Mouse (Mus musculus) left cerebral cortex, postnatal 14 days (tissue): ENCODE data around the gene Mgat1. TPM values are rescaled to one million over a fixed set of nuclear protein-coding genes. Genes with fewer than 3 reads are reported as not detected.
"Not testable (repeated sequence)": the region's sequence is repeated elsewhere in the genome, so short reads cannot be mapped to it uniquely, and the experiment has no call there.

Experiments
- DNase-seq, 2 experiments: peaks; one replicate each; pipeline ENCODE4 v3.0.0; 2021 to 2022; ENCODE audit warnings: low spot score in 2 of 2, mixed read lengths in 1 of 2
- intact Hi-C: fragments of 180-260 bp; cut with DNase I; formaldehyde crosslinking; loops from one replicate; pipeline ENCODE4 v1.15.1; 2025
- total RNA-seq, 2 experiments: library from RNA; stranded (reverse); gene quantifications; 2 replicates each; pipeline ENCODE4 v1.2.3; 2021

The Mgat1 gene
- total RNA-seq, 2 experiments from 2014 or later, result 57.8 to 72.4 TPM

DNA sequence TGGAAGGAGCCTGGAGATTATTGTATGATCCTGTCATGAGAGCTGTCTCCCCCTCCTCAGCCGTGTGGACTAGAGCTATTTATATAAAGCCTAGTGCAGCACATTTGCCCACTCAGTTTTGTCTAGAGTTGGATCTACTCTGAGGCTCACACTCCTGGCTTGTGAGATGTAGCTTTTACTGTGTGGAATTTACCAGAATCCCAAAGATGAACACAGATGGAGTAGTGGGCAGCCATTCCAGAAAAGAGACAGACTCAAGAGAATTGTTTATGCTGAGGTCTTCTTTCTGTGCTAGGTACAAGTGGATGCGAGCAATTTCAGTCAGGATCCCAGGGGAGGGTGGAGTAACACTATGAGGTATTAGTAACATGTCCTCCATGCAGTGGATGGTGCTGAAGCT is 43.3 kb downstream of the Mgat1 start:
- peak; percentile 32 to 76 for DNase-seq
- intact Hi-C loops, result no loop called here

DNA sequence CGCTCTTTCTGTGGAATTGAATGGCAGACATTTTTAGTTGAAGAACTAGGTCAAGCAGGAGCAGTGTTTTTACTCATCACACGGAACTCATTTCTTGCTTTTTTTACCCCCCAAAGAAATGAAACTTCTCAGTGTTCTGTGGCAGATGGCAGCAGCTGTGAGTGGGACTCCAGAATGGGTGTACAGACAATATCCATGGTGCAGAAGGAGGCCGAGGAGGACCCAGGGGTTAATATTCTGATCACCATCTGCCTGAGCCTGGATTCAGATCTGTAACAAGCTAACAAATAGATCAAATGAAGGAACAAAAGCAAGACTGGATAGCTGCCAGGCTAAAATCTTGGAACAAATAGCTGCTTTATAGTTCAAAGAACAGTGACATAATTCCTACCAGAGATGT is 48.8 kb downstream of the Mgat1 start:
- intact Hi-C loops, result no loop called here
- DNase-seq, result peak; percentile 42 to 53

DNA sequence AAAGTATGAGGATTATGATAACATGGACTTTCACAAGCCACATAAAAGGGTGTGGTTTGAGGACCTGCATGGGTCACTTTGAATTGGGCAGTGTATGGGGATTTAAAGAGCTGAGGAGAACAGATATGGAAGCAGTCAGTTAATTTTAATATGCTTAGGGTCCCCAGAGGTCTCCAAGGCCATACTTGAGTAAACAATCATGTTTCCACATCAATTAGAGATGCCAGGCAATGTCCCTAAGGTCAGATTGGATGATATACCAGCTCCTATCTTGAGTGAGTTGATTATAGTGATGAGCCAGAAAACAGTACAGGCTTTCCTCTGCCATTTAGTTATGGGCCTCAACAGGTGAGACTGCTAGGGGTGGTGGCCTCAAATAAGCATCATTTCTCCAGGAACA is 60.5 kb downstream of the Mgat1 start, which contains the start of gene Olfr10:
TSS of gene Olfr10 (plus strand) at position 301 of the 400 bp plus-strand sequence.
- no peak for DNase-seq
- intact Hi-C loops, result no loop called here

DNA sequence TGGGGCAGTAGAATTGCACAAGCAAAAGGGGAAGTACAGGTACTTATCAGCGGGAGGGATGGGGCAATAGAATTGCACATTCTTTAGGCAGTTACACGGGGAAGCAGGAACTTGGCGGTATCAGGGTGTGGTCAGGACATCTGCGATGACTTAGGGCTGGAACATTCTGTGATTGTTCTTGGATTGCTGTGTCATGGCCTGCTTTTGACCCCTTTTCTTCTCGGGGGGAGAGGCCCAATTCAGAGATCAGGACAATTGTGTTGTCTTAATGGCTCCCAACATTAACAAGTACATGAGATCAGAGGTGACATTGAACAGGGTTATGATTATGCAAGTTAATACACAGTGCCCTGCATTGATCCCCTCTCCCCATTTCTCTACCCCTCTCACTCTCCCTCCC is 64.6 kb downstream of the Mgat1 start:
- DNase-seq, intact Hi-C loops: not testable (repeated sequence)

Other genes starting within 250 kb of the Mgat1 start
- 1 to 10 TPM; 1.6 TPM for gene 9930111J21Rik2, start 192.9 kb upstream of the Mgat1 start, total RNA-seq
- under 1 TPM in 1 of 2 experiments, not detected in 1; 0.17 TPM for gene Tgtp2, start 180.0 kb upstream of the Mgat1 start, total RNA-seq
- under 1 TPM; 0.57 to 0.62 TPM for gene Ifi47, start 167.6 kb upstream of the Mgat1 start, total RNA-seq
- not detected for gene Olfr1396, start 129.3 kb upstream of the Mgat1 start, total RNA-seq
- not detected for gene Olfr1395, start 101.9 kb upstream of the Mgat1 start, total RNA-seq
- not detected for gene Olfr1394, start 89.8 kb upstream of the Mgat1 start, total RNA-seq
- under 1 TPM; 0.17 to 0.22 TPM for gene Btnl9, start 57.0 kb upstream of the Mgat1 start, total RNA-seq
- 10 to 100 TPM; 36.9 to 39.5 TPM for gene Zfp62, start 40.9 kb upstream of the Mgat1 start, total RNA-seq
- gene Olfr1393, start 34.1 kb downstream of the Mgat1 start, total RNA-seq, result under 1 TPM in 1 of 2 experiments, not detected in 1; 0.13 TPM
- gene Olfr1392, start 41.1 kb downstream of the Mgat1 start, total RNA-seq, result under 1 TPM in 1 of 2 experiments, not detected in 1; 0.19 TPM
- not detected for gene Olfr10, start 60.5 kb downstream of the Mgat1 start, total RNA-seq
- gene Olfr1391, start 78.6 kb downstream of the Mgat1 start, total RNA-seq, result not detected
- gene Olfr1390, start 91.0 kb downstream of the Mgat1 start, total RNA-seq, result not detected
- gene Olfr1389, start 178.9 kb downstream of the Mgat1 start, total RNA-seq, result not detected
- gene Olfr1388, start 192.4 kb downstream of the Mgat1 start, total RNA-seq, result under 1 TPM; 0.17 to 0.53 TPM
- not detected for gene Olfr1387, start 211.2 kb downstream of the Mgat1 start, total RNA-seq
- not detected for gene Olfr1386, start 220.9 kb downstream of the Mgat1 start, total RNA-seq
- under 1 TPM in 1 of 2 experiments, not detected in 1; 0.13 TPM for gene Olfr1385, start 244.9 kb downstream of the Mgat1 start, total RNA-seq